Mouse (Mus musculus) heart, postnatal 0 days (tissue): ENCODE data around the gene Slc7a5.

ENCODE experiments used
- CTCF ChIP-seq: IDR thresholded peaks from 2 replicates; pipeline ENCODE4 v1.5.1; 2016; ENCODE audit warnings: antibody characterized with exemption, control low read depth, low read depth
- EP300 ChIP-seq: IDR thresholded peaks from 2 replicates; pipeline ENCODE4 v1.6.1; 2016; ENCODE audit warnings: antibody characterized with exemption, low read depth

DNA sequence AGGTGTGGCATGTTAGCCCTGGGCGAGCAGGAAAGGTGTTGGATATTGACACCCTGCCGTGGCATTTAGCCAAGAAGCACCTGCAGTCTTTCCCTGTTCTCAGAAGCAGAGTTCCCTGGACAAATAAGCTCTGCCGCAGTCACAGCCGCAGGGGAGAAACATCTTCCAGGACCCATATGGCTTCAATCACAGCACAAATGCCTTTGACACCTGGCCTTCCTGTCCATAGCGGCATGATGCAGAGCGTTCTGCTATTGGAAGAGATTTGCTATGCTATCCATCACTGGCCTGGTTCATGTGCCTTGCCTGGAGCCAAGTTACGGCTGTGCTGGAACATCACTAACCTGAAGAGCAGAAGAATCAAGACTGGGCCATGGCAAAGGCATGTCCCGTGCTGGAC, 42.1 kb downstream of the Slc7a5 start:
- TF ChIP-seq CTCF (no peak), EP300 (no peak)
